Mouse (Mus musculus) skeletal muscle tissue, postnatal 0 days (tissue): ENCODE data around the gene Adam11. TPM values are rescaled to one million over a fixed set of nuclear protein-coding genes. Genes with fewer than 3 reads are reported as not detected.

ENCODE experiments used
- polyA plus RNA-seq: library from polyadenylated mRNA; unstranded; fragments of >200 nt; fragmentation: Nextera tagmentation; extraction: Ambion mirVana; gene quantifications from 2 replicates; pipeline ENCODE4 v1.2.1, GENCODE M21; 2015

The Adam11 gene
- polyA plus RNA-seq, result 1.1 and 1.5 TPM in 2 replicates

DNA sequence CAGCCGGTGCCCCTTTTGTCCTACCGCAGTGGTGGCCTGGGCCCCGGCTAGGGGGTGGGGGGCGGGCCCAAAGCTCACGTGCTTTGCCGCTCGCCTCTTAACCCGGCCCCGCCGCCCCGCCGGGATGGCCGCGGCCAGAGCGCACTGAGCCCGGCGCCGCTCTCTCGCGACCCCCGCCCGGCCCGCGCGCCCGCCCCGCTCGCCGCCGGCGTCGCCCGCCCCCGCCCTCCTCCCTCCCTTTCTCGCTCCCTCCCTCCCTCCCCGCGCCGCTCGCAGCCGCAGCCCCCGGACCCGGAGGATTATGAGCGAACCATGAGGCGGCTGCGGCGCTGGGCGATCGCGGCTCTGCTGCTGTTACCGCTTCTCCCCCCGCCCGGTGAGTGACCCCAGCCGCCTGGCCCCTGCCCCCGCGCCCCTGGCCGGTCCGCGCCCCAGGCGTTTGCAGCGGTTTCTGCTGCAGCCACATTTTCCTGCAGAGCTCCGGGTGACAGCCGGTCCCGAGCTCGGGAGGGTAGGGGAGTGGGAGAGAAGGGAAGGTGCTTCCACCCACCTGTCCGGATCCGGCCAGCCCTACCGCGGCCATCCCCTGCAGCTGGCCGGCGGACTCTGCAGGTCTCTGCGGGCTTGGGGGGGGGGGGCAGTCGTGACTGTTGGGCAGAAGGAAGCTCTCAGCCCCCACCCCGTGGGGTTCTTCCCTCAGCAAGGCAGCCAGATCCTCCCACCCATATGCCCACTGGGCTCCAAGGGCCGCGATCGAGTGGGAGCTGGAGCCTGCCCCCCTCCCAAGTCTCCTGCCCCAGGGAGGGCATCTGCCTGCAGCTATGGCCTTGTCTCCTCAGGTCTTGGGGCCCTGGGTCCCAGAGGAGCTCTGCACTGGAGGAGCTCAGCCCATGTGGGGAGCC lies at the start of gene Adam11:
TSS of gene Adam11 (plus strand) at position 131 of the 902 bp plus-strand sequence.

DNA sequence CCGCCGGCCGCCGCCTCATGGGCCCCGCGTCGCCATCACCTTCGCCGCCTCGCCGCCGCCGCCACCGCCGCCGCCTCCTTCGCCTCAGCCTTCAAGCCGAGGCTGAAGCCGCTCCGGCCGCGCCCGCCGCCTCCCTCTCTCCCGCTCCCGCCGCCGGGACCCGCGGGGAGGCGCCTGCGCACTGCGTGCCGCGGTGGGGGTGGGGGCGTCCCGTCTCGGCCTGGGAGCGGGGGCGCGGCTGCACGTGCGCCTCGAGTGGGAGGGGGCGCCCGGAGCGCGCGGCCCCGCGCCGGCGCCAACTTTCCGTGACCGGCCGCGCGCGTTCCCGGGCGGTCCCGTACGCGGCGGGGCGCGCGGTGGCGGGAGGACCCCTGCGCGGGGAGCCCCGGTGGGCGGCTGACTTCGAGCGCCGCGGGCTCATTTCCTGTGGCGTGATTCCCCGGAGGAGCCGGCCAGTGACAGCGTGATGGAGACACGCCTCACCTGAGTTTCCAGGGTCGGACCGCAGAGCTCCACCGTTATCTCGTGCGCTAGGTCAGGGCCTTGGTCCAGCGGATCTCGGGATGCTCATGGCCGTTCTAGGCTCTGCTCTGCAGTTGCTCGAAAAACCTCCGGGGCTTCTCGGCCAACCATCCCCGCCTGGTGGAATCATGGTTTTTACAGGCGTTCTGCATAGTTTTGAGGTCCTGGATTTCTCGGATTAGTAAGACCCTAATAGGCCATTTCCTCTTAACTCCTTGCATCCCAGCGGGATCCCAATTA lies 58.0 kb downstream of the Adam11 start, which contains the start of gene Gjc1:
TSS of gene Gjc1 (minus strand) at position 680 of the 762 bp plus-strand sequence.

Other genes starting within 250 kb of the Adam11 start
- gene Gpatch8, start 205.0 kb upstream of the Adam11 start, polyA plus RNA-seq, result 28.1 and 28.8 TPM in 2 replicates
- 5.1 and 7.4 TPM in 2 replicates for gene Gm11627, start 182.0 kb upstream of the Adam11 start, polyA plus RNA-seq
- 10.1 and 12.3 TPM in 2 replicates for gene Fzd2, start 157.0 kb upstream of the Adam11 start, polyA plus RNA-seq
- gene Meioc, start 97.7 kb upstream of the Adam11 start, polyA plus RNA-seq, result 0.28 and 0.71 TPM in 2 replicates
- 83.0 and 84.0 TPM in 2 replicates for gene Ccdc43, start 63.7 kb upstream of the Adam11 start, polyA plus RNA-seq
- gene Gjc1, start 58.3 kb downstream of the Adam11 start, polyA plus RNA-seq, result 22.0 and 24.4 TPM in 2 replicates
- 4.5 and 5.5 TPM in 2 replicates for gene Higd1b, start 74.4 kb downstream of the Adam11 start, polyA plus RNA-seq
- 49.2 and 50.3 TPM in 2 replicates for gene Eftud2, start 119.5 kb downstream of the Adam11 start, polyA plus RNA-seq
- 0.17 and 0.21 TPM in 2 replicates for gene Ccdc103, start 119.8 kb downstream of the Adam11 start, polyA plus RNA-seq
- not detected in 2 replicates for gene Fam187a, start 123.7 kb downstream of the Adam11 start, polyA plus RNA-seq
- 0.11 and 0.14 TPM in 2 replicates for gene Gfap, start 139.5 kb downstream of the Adam11 start, polyA plus RNA-seq
- 1.4 and 2.1 TPM in 2 replicates for gene Kif18b, start 163.7 kb downstream of the Adam11 start, polyA plus RNA-seq
- gene C1ql1, start 185.2 kb downstream of the Adam11 start, polyA plus RNA-seq, result 0.45 and 0.55 TPM in 2 replicates